Mouse (Mus musculus): Measurements from ENCODE around the gene Pxt1.

- TF ChIP-seq CTCF (IDR thresholded peaks at IDR 0.05; ENCODE audit: insufficient read depth, low read depth, low read length) (no peak), POLR2A (IDR thresholded peaks at IDR 0.05; ENCODE audit: insufficient read depth, low read depth, low read length) (no peak)
Observed at GRCm38 (mm10) chr17:28913940-28914339, 29.7 kb downstream of the Pxt1 start.

Data from olfactory bulb, adult 2 months (tissue).